Mouse (Mus musculus) heart, postnatal 10 days (tissue): ENCODE results near the gene Ptpdc1. TPM values are rescaled to one million over a fixed set of nuclear protein-coding genes. Genes with fewer than 3 reads are reported as not detected.

Experiments used
- DNase-seq, 2 experiments: peaks; one replicate each; pipeline ENCODE4 v3.0.0; 2021
- intact Hi-C: fragments of 180-260 bp; cut with DNase I; formaldehyde crosslinking; loops from one replicate; pipeline ENCODE4 v1.15.1; 2025
- microRNA-seq, 2 experiments: library from miRNA; unstranded; fragments of <30 nt; microRNA quantifications; one replicate each; pipeline ENCODE4 v1.2.0; 2022
- total RNA-seq, 2 experiments: library from RNA; stranded (reverse); gene quantifications; 2 replicates each; pipeline ENCODE4 v1.2.3; 2021

Ptpdc1 gene
- total RNA-seq, 2 experiments from 2014 or later, result 8.4 TPM

DNA sequence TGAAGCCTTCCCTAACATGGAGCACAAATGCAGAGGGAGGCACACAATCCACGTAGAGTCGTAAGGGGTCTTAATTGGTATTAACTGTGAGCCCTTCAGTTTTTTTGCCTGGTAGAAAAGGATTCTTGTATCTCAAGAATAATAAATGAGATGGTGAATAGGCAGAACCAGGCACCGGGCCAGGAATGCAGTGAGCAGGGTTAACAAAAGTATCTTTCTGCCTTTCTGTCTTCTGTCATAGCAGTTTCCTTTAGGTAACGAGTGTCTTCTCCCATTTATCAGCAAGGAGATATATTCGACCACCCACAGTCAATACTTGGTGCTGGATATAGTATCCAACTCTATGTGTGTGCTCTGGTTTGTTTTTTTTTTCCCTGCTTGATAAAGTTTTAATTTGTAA is 72.0 kb downstream of the Ptpdc1 start:
- intact Hi-C loops, result loop anchor here (2.0 kb wide), 1 partner anchor 13 kb away; no protein-coding TSS in a partner anchor
- no peak for DNase-seq

DNA sequence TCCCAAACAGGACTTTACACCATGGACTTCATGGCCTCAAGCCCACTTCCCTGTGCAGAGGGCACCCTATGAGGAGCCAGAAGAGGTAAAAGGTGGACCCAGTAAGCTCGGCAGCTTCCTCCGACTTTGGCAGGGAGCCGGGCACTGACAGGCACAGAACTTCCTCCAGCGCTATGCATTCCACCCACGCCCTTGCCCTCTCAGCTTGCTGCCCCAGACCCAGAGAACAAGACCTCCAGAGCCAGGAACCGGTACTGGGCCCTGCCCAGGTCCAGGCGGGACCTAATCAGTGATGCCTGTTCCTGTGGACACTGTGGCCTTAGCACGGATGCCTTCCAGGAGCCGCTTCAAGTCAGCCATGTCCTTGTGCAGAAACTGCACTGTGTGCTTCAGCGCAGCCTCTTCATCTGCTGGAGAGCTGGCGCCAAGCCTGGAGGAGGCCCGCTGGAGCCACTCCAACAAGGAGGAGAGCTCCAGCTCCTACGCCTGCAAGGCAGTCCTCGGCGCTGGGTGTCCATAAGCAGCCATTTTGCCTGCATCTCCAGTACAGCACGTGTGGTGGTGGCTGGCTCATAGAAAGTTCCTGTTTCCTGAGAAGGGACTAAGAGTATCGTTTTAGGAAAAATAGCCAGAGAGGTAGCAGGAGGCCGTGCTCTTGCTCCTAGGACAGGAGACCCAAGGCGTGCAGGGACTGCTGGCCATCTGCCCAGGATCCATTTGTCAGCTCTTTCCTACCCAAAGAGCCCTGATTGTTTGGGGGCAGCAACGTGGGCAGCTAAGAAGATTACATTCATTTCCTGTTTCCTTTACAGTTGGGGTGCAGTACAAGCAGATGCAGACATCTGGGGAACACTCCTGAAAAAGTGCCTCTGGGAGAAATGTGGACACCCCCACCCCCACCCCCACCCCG is 73.0 kb downstream of the Ptpdc1 start:
- intact Hi-C loops, result loop anchor here (2.0 kb wide), 1 partner anchor 14 kb away; no protein-coding TSS in a partner anchor
- peak; percentile 93 to 95 for DNase-seq

DNA sequence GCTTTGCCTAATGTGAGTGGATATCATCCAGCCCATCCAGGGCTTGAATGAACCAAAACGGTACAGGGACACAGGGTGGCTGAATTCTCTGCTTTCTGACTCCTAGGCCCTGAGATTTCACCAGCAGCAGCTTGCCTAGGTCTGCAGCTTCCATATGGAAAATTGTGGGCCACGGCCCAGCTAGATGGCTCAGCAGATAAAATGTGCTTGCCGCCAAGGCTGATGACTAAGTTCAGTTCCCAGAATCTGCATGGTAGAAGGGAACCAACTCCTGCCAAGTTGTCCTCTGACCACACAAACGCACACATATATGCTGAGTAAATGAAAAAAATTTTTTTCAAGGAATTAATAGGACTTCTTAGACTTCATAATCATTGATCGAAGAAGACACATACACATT is 77.2 kb downstream of the Ptpdc1 start:
- intact Hi-C loops, result no loop called here

DNA sequence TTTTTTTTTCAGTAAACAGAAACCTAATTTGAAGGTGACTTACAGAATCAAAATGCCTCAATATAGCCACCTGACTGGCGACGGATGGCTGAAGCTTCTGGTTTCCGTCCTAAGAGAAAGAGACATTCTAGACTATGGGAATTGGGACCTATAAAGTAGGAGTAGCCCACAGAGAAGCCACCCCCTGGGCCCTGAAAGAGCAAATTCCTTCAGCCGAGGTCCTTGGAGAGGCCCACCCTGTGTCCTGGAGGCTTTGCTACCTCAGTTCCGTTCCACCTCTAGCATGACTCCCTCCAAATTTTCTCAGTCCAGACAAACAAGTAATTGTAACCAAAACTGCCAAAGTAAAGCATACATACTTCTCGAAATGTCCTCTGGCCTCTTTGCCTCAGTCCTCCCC is 77.8 kb downstream of the Ptpdc1 start:
- no peak for DNase-seq
- intact Hi-C loops, result no loop called here

More for the DNA sequence above, 77.2 kb downstream of the Ptpdc1 start:
- no peak for DNase-seq

DNA sequence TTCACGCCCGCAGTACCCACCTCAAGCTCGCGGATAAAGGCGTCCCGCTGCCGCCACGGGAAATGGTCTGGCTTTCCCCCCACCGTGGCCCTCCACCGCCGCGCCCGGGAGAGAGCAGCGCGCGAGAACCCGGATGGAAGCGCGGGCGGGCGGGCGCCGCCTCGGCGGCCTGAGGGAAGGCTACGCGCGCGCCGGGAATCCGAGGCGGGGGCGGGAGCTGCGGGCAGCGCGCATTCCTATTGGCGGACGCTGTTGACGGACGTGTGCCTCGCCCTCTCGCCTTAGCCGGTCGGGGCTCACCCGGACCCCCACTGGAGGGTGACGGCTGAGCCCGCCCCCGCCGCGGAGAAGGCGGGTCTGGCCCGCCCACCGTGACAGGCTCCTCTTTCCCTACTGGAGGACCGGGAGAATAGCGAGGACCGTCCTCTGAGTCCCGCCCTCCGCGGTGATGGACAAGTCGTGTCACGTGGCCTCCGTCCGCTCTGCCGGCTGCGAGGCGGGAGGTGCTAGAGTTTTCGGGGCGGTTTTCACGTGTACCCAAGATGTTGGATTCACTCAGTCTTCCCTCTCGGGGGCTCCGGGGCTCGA is 79.0 kb downstream of the Ptpdc1 start:
- intact Hi-C loops, result no loop called here
- DNase-seq, result peak; percentile 100

DNA sequence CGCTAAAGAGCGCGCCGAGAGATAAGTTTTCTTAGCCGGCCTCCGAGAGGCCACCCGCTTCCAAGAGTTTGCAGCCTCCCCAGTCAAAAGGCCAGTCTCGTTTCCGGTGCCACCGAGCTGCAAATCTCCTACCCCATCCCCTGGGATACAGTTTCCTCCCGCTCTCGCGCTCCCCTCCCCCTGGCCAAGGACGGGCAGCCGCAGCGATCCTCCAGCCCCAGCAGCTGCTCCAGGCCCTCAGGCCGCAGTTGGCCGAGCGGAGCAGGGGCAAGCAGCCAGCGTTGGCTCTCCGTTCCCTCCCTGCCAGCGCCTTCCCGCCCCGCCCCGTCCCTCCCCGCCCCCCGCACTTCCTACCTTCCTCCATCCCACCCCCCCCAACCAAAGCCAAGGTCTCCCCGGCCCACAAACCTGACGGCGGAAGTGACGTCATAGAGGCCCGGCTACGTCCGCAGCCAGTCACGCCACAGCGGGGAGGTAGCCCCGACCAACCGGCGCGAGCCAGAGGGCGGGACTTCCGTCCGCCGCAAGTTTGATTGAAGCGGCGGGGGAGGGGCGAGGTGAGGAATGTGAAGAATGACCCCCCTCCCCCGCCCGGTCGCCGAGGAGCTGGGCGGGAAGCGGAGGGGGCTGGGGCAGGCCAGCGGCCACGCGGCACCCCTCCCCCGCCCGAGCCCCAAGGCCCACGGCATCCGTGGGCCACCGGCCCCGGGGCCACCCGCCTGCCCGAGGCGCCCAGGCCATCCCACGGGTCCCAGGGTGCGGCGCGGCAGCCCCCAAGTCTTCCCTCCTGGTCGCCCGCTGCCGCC is 79.8 kb downstream of the Ptpdc1 start:
- intact Hi-C loops, result loop anchor here (2.0 kb wide), 1 partner anchor 17 kb away; no protein-coding TSS in a partner anchor
- DNase-seq, result peak; percentile 99

DNA sequence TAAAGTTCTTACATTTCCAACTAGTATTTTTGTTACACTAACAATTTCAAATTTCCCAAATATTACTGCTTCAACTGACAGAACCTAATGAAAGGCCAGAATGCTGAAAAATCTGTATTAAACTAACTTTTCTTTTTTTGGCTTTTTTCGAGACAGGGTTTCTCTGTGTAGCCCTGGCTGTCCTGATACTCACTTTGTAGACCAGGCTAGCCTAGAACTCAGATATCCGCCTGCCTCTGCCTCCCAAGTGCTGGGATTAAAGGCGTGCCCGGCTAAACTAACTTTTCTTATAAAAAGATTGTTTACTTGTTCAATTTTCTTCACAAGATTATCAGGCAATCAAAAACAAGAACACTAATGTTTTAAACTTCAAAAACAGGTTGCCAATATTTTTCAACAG is 80.6 kb downstream of the Ptpdc1 start:
- intact Hi-C loops, result loop anchor here (2.0 kb wide), 1 partner anchor 16 kb away; no protein-coding TSS in a partner anchor
- DNase-seq, result no peak

DNA sequence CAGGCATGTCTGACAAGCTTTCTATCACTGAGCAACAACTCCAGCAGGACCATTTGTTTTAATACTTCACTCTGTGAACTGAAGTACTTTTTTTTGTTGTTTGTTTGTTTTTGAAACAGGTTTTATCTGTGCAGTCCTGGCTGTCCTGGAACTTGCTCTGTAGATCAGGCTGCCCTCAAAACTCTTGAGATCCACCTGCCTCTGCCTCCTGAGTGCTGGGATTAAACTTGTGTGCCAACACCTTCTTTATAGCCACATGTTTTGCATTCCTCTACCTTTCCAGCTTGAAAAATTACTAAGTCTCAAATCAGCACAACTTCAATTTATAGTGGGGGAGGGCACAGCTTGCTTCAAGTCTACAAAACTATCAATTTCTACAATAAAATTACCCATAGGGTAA is 81.1 kb downstream of the Ptpdc1 start:
- DNase-seq, result no peak
- intact Hi-C loops, result loop anchor here (2.0 kb wide), 1 partner anchor 16 kb away; no protein-coding TSS in a partner anchor

DNA sequence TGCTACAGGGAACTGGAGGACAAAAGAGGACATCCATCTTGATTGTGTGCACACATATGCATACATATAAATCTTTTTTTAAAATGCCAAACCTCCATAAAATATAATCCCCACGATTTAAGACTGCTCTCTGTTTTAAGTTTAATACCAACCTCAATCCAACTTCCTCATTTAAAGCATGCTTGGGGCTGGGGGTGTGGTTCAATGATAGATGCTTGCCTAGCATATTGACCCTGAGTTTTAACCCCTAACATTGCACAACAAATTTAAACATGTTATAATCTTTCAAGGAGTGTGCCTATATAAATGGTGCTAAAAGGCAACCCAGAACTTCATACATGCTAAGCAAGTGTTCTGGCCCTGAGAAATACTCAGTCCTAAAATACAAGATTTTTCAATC is 85.0 kb downstream of the Ptpdc1 start:
- no peak for DNase-seq
- intact Hi-C loops, result no loop called here

DNA sequence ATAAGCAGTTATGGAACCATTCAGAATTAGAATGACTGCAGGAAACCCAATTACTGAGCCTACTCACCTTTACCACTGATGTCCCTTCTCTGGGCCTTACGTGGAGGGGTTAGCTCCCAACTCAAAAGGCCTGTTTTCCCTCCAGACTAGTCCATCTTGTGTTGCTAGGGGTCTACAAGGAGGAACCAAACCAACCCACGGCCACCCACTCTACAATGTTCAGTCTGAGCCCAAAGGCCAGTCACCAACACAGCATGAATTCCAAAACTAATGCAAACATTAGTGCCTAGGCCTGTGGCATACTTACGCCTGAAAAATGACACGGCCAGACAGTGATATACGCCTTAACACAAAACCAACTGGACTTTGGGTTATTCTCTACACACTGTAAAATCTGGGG is 92.0 kb downstream of the Ptpdc1 start:
- intact Hi-C loops, result loop anchor here (10.0 kb wide), 1 partner anchor 431 kb away; the partner anchor contains the start of gene Fam120a
- no peak for DNase-seq

DNA sequence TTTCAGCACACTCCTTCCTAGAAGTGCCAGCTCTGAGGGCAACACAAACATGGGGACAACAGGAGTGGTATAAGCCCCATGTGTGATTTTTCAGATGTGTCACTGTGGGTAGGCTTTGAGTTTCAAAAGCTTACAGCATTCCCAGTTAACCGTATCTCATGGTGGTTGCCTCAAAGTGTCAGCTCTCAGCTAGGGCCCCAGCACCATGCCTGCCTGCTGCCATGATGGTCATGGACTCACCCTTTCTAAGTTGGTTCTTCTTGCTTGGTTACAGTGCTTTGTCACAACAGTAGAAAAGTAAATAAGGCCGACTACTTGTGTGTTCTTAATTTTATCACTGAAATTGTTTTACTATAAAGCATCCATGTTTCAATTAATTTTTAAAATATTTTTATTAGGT is 94.0 kb downstream of the Ptpdc1 start:
- intact Hi-C loops, result loop anchor here (10.0 kb wide), 1 partner anchor 433 kb away; the partner anchor contains the start of gene Fam120a
- DNase-seq, result no peak

DNA sequence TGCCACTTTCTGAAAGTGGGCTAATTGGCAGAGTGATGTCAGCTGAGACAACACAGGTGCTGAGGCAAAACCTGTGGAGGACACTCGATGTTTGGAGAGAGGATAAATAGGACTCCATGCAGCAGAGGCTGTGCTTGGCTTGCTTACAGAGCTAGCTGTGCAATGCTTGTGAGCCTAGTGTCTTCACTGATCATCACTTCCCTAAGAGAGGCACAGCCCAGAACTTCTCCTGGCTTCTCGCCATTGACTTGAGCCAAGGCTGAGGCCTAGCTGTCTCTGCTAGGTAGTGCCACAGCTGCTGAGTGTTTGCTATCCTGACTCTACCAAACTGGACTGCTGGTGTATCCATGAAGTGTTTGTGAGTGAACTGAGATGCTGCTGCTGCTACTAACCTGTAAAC is 94.8 kb downstream of the Ptpdc1 start:
- intact Hi-C loops, result loop anchor here (10.0 kb wide), 1 partner anchor 434 kb away; the partner anchor contains the start of gene Fam120a
- peak; percentile 54 to 57 for DNase-seq

DNA sequence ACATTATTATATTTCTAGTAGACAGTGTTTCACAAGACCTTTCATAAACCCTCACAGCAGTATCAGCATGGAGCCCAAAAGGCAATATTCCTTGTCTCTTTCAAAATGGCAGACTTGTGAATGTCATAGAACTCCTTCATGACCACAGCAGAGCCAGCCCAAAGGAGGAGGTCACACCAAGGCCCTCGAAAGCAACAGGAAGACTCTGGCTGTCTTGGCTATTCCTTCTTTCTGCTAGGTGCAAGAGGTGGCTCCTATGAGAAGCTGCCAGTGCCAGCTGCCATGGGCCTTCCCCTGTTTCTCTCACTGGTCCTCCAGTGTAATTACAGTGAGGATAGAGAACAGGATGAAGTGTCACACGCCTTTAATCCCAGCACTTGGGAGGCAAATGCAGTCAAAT is 96.4 kb downstream of the Ptpdc1 start:
- DNase-seq, result no peak
- intact Hi-C loops, result loop anchor here (1.0 to 10.0 kb wide), 3 partner anchors 16 to 276 kb away; no protein-coding TSS in a partner anchor

DNA sequence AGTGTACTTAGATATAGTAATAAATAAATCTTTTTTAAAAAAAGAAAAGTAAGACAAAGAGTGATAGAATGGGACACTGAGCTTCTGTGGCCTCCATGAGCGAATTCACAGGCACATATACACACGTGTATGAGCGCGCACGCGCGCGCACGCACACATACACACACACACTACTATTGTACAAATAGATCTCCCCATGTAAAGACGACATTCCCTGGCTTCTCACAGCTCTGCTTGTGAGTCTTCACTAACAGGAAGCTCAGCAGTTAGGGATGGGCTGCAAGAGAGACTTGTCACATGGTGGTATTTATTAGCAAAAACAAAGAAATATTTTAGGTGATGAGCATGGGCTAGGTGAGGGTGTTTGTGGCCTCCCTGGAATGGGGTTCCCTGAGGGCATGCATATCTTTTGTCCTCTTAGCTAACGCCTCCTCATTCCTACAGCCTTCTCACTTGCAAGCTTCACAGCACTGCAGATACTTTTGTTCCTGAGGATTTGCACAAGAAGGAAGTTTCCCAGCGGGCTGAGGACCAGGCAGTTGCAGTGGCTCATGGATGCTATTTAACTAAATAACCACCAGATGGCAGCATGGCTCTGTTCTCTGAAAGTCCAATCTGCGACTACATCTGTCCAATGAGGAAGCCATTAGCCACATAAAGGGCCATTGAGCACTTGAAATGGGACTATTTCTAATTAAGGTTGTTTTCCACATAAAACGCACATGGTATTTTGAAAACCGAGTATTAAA is 97.2 kb downstream of the Ptpdc1 start:
- intact Hi-C loops, result loop anchor here (1.0 to 10.0 kb wide), 3 partner anchors 17 to 277 kb away; no protein-coding TSS in a partner anchor
- DNase-seq, result peak; percentile 82 to 83

Small RNA genes lying within 50 kb of the gene (microRNA-seq; reads per million reads assigned to microRNA genes)
- gene Gm24111, result 0 reads per million in 2 experiments
- gene Mirlet7a-1, result 602 to 734 reads per million in 2 experiments
- gene Mirlet7d, result 37,813 to 52,318 reads per million in 2 experiments
- 0 reads per million in 2 experiments for gene Mirlet7f-1

Other genes with a start within 250 kb of the Ptpdc1 start
- gene Zfp169, start 112.2 kb downstream of the Ptpdc1 start, total RNA-seq, result 1 to 10 TPM; 5.1 to 6.7 TPM
- gene A830005F24Rik, start 112.1 kb downstream of the Ptpdc1 start, total RNA-seq, result not detected
- not detected for gene Barx1, start 37.3 kb upstream of the Ptpdc1 start, total RNA-seq
- gene Phf2, start 245.5 kb upstream of the Ptpdc1 start, total RNA-seq, result 10 to 100 TPM; 31.1 to 32.2 TPM